Mouse (Mus musculus): Measurements from ENCODE around the gene Srgap1. TPM values are rescaled to one million over a fixed set of nuclear protein-coding genes. Genes with fewer than 3 reads are reported as not detected.

The Srgap1 gene
- polyA plus RNA-seq, 1 experiment, result not detected

DNA sequence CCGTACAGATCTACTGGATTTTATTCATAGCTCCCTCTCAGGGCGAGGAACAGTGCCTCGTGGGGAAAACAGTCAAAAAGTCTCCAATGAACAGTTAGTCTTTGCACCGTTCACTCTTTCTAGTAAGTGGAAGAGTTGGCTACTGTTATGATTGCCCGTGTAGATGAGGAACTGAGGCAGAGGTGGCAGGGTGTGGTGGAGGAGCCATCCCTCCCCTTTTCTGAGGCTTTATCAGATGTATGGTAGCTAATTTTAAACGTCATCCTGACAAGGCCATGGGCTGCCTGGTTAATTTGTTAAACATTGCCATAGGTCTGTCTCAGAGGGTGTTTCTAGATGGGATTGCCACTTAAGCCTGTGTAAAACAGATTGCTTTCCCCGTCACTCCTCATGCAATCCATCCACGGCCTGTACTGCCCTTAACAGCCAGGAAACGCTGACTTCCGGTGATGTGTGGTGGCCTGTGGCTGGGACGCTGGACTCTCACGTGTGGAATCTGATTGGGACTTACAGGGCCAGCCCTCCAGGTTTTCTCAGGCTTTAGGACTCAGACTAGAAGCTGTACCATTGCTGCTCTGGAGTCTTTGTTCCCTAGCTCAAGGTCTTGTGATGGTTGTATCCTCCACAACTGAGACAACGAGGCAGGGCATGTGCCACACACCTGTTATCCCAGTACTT lies 155.6 kb downstream of the Srgap1 start:
- 89% methylated on average over 13 of the region's 13 CpGs for WGBS
- peaks cover 3% of the 10 kb centered on the region; the same call in 1 of the 2 replicates for H3K4me1 ChIP-seq (ENCODE audit: control insufficient read depth, insufficient read depth, low read length)
- H3K4me3 ChIP-seq (ENCODE audit: insufficient read depth, low read depth, low read length), result no peak overlapping the region
- H3K27ac ChIP-seq (ENCODE audit: insufficient read depth, low read depth, low read length), result no peak overlapping the region
- no peak for TF ChIP-seq POLR2A (IDR thresholded peaks at IDR 0.05; ENCODE audit: insufficient read depth, low read depth, low read length)
- no peak for TF ChIP-seq CTCF (IDR thresholded peaks at IDR 0.05; ENCODE audit: insufficient read depth, low read depth, low read length)

- H3K4me3 ChIP-seq (ENCODE audit: insufficient read depth, low read depth, low read length), result no peak overlapping the region
- 67% methylated on average over 6 of the region's 6 CpGs for WGBS
- no peak for TF ChIP-seq POLR2A (IDR thresholded peaks at IDR 0.05; ENCODE audit: insufficient read depth, low read depth, low read length)
- TF ChIP-seq CTCF (IDR thresholded peaks at IDR 0.05; ENCODE audit: insufficient read depth, low read depth, low read length), result no peak
- H3K27ac ChIP-seq (ENCODE audit: insufficient read depth, low read depth, low read length), result no peak overlapping the region
- peaks cover 3% of the 10 kb centered on the region; the same call in 1 of the 2 replicates for H3K4me1 ChIP-seq (ENCODE audit: control insufficient read depth, insufficient read depth, low read length)
Measured at GRCm38 (mm10) chr10:121890061-121890460, 157.1 kb downstream of the Srgap1 start.

GRCm38 (mm10) chr10:121886805-121887204 lies 160.3 kb downstream of the Srgap1 start:
- no peak for TF ChIP-seq CTCF (IDR thresholded peaks at IDR 0.05; ENCODE audit: insufficient read depth, low read depth, low read length)
- TF ChIP-seq POLR2A (IDR thresholded peaks at IDR 0.05; ENCODE audit: insufficient read depth, low read depth, low read length), result no peak
- Histone ChIP-seq H3K27ac (ENCODE audit: insufficient read depth, low read depth, low read length) (no peak overlapping the region), H3K4me3 (ENCODE audit: insufficient read depth, low read depth, low read length) (no peak overlapping the region), H3K4me1 (ENCODE audit: control insufficient read depth, insufficient read depth, low read length) (peaks cover 8% of the 10 kb centered on the region; the same call in 1 of the 2 replicates)
- WGBS, result 12% methylated on average over 6 of the region's 6 CpGs

DNA sequence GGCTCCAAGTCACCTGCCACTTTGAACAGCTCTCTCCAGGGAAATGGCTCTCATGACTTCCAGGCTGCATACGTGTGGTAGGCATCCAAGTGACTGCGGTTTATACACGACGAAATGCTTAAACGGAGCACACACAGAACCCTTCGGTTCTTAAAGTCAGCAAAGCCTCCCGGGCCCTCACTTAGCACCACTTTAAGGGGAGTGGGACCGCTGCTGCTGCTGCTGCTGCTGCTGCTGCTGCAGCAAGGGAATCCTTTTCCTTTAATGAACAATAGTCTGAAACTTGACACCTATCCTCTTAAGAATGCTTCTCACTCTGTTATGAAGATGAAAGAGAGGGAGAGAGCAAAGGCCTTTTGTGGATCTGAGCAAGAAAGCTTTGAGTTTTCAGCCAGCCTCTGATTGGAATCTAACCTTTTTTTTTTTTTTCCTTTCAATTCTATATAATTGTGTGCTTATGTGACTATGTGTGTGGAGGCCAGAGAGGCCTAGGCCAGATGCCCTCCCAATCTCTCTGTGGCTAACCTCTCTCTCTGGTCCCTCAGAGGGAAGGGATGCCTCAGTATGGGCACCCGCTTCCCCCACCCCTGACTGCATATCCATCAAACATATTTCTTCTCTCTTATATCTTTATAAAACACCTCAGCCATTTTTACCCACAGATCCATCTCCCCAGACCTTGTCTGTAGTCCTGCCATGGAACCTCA lies 161.4 kb downstream of the Srgap1 start:
- Histone ChIP-seq H3K4me1 (ENCODE audit: control insufficient read depth, insufficient read depth, low read length) (peaks cover 8% of the 10 kb centered on the region; the same call in 1 of the 2 replicates), H3K4me3 (ENCODE audit: insufficient read depth, low read depth, low read length) (no peak overlapping the region), H3K27ac (ENCODE audit: insufficient read depth, low read depth, low read length) (no peak overlapping the region)
- 77% methylated on average over 9 of the region's 9 CpGs for WGBS
- TF ChIP-seq POLR2A (IDR thresholded peaks at IDR 0.05; ENCODE audit: insufficient read depth, low read depth, low read length) (no peak), CTCF (IDR thresholded peaks at IDR 0.05; ENCODE audit: insufficient read depth, low read depth, low read length) (no peak)

- Histone ChIP-seq H3K4me1 (ENCODE audit: control insufficient read depth, insufficient read depth, low read length) (peaks cover 8% of the 10 kb centered on the region; the same call in 1 of the 2 replicates), H3K4me3 (ENCODE audit: insufficient read depth, low read depth, low read length) (no peak overlapping the region), H3K27ac (ENCODE audit: insufficient read depth, low read depth, low read length) (no peak overlapping the region)
- TF ChIP-seq POLR2A (IDR thresholded peaks at IDR 0.05; ENCODE audit: insufficient read depth, low read depth, low read length) (no peak), CTCF (IDR thresholded peaks at IDR 0.05; ENCODE audit: insufficient read depth, low read depth, low read length) (no peak)
- 20% methylated on average over 6 of the region's 6 CpGs for WGBS
Measured at GRCm38 (mm10) chr10:121882461-121882860, 164.7 kb downstream of the Srgap1 start.

DNA sequence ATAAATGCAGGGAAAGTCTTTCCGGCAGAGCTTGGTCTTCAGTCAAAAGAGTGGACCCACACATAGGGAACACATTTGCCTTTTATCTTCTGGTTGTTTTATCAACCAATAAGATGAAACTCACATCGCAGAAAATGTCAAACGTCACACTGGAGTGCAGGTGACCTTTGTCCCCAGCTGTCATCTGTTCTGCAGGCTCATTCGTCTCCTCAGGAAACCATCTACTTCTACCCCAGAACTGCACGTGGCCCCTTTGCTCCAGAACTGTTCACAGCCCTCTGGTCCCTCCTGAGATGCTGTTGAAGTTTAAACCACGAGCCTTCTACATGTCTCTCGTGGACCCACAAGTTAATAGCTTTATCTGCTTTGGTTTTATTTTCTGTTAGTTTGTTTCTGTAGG lies 168.3 kb downstream of the Srgap1 start:
- TF ChIP-seq POLR2A (IDR thresholded peaks at IDR 0.05; ENCODE audit: insufficient read depth, low read depth, low read length) (no peak), CTCF (IDR thresholded peaks at IDR 0.05; ENCODE audit: insufficient read depth, low read depth, low read length) (no peak)
- 85% methylated on average over 7 of the region's 7 CpGs for WGBS
- Histone ChIP-seq H3K4me3 (ENCODE audit: insufficient read depth, low read depth, low read length) (no peak overlapping the region), H3K27ac (ENCODE audit: insufficient read depth, low read depth, low read length) (no peak overlapping the region), H3K4me1 (ENCODE audit: control insufficient read depth, insufficient read depth, low read length) (0 out of 2 replicates have a peak, but pooled peaks cover 4% of the 10 kb centered on the region)

GRCm38 (mm10) chr10:121877906-121878305 lies 169.2 kb downstream of the Srgap1 start:
- TF ChIP-seq POLR2A (IDR thresholded peaks at IDR 0.05; ENCODE audit: insufficient read depth, low read depth, low read length), result no peak
- no peak for TF ChIP-seq CTCF (IDR thresholded peaks at IDR 0.05; ENCODE audit: insufficient read depth, low read depth, low read length)
- H3K4me1 ChIP-seq (ENCODE audit: control insufficient read depth, insufficient read depth, low read length), result peaks cover 5% of the 10 kb centered on the region; the same call in 1 of the 2 replicates
- H3K27ac ChIP-seq (ENCODE audit: insufficient read depth, low read depth, low read length), result no peak overlapping the region
- WGBS, result 85% methylated on average over 9 of the region's 9 CpGs
- H3K4me3 ChIP-seq (ENCODE audit: insufficient read depth, low read depth, low read length), result no peak overlapping the region

DNA sequence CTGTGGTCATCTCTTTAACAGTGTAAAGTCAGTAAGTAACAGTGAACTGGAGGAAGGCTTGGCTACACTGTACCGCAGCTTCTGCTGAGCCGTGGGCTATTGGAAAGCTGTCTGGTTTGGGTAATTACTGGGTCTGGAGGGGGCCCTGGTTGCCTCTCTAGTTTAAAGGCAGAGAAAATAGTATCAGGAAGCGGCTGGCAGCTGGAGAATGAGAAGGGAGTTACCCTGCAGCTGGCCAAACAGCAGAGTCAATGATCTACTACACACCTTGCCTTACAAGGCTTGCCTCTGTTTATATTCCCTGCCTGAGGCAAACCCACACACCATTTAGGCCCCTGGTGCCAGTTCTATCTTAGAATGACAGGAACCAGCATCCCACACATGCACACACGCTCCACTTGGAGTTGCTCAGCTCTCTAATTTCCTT lies 174.0 kb downstream of the Srgap1 start:
- no peak overlapping the region for H3K27ac ChIP-seq (ENCODE audit: insufficient read depth, low read depth, low read length)
- H3K4me3 ChIP-seq (ENCODE audit: insufficient read depth, low read depth, low read length), result no peak overlapping the region
- TF ChIP-seq POLR2A (IDR thresholded peaks at IDR 0.05; ENCODE audit: insufficient read depth, low read depth, low read length) (no peak), CTCF (IDR thresholded peaks at IDR 0.05; ENCODE audit: insufficient read depth, low read depth, low read length) (no peak)
- WGBS, result 26% methylated on average over 4 of the region's 4 CpGs
- peaks cover 2% of the 10 kb centered on the region; the same call in 1 of the 2 replicates for H3K4me1 ChIP-seq (ENCODE audit: control insufficient read depth, insufficient read depth, low read length)

GRCm38 (mm10) chr10:121869941-121870340 lies 177.2 kb downstream of the Srgap1 start:
- Histone ChIP-seq H3K4me1 (ENCODE audit: control insufficient read depth, insufficient read depth, low read length) (peaks cover 2% of the 10 kb centered on the region; the same call in 1 of the 2 replicates), H3K27ac (ENCODE audit: insufficient read depth, low read depth, low read length) (no peak overlapping the region), H3K4me3 (ENCODE audit: insufficient read depth, low read depth, low read length) (no peak overlapping the region)
- WGBS, result 70% methylated on average over 8 of the region's 8 CpGs
- no peak for TF ChIP-seq CTCF (IDR thresholded peaks at IDR 0.05; ENCODE audit: insufficient read depth, low read depth, low read length)
- no peak for TF ChIP-seq POLR2A (IDR thresholded peaks at IDR 0.05; ENCODE audit: insufficient read depth, low read depth, low read length)

Measured in olfactory bulb, adult 2 months (tissue).